Mouse (Mus musculus) megakaryocyte progenitor cell, adult 5-6 weeks (primary cell): ENCODE data around the gene Rps24. TPM values are rescaled to one million over a fixed set of nuclear protein-coding genes. Genes with fewer than 3 reads are reported as not detected.

Source experiments
- ATAC-seq: replicated peaks from 2 replicates; pipeline ENCODE4 v1.8.0; 2016; ENCODE audit warnings: mild to moderate bottlenecking, moderate TSS enrichment, inconsistent platforms; ENCODE audit not compliant: poor library complexity
- total RNA-seq, 2 experiments: library from RNA; stranded (forward) in 1 of 2; stranded (reverse) in 1 of 2; fragments of 157-497, 149-512 nt in 1 of 2; fragments of 200-1000 nt in 1 of 2; gene quantifications; 2 replicates each; pipeline versions ENCODE4 v1.2.3 to v1.2.4; 2015 to 2017

The Rps24 gene
- total RNA-seq, 2 experiments from 2014 or later = 4,931 to 6,009 TPM

DNA sequence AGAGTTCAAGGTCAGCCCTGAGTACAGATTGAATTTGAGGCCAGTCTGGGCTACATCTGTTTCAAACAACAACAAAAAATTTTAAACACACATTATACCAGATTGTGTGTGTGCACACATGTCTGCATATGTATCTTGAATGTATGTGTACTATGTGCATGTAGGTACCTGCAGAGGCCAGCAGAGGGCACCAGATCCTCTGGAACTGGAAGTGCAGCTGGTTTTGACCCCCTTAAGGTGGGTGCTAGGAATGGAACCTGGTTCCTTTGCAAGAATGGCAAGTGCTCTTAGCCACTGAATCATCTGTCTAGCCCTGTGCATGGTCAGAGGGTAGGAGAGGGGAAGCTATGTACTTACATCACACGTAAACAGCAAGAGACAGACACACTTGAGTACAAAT, 23.3 kb downstream of the Rps24 start:
- no peak for ATAC-seq

DNA sequence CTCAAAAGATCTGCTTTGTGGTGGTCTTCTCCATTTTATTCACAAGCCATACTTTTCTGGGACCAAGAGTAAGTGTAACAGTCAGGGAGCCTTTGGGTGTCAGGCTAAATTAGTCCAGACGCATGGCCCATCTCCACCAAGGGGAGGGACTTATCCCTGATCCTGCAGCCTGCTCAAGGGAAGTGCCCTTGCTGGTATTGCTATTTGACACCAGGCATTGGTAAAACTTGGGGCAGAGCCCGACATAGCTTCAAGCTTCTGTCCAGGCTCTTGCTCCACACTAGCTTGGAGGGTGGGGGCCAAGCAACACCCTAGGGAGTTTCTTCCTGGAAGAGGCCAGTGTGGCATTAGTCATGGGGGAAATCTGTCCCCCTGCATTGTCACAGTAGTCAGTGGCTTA, 23.8 kb downstream of the Rps24 start:
- ATAC-seq = no peak

DNA sequence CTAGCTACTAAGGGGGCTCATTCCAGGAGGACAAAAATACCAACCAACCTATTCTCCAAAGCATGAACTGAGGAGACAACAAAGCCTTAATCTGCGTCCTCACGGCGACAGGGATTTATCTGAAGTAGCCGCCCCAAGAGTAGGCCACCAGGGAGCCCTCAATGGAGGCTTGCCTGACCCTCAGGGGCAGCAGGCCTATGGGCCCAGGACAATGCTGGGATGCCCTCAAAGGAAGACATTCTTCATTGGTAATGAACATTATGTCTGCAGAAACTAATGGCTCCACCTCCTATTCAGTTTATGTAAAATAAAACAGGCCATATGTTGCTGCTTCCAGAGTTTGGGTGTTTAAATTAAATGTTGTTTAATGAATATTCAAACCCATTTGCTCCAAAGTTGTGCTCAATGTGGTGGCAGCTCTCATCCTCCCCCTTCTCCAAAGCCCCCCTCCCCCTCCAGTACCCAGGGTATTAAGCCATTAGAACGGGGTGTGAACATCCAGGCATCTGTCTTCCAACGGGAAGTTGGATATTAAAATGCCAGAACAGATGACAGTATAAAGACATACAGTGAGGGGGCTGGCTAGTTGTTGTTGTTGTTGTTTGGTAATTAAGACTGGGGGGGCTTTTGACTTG, 25.7 kb downstream of the Rps24 start:
- ATAC-seq = no peak

DNA sequence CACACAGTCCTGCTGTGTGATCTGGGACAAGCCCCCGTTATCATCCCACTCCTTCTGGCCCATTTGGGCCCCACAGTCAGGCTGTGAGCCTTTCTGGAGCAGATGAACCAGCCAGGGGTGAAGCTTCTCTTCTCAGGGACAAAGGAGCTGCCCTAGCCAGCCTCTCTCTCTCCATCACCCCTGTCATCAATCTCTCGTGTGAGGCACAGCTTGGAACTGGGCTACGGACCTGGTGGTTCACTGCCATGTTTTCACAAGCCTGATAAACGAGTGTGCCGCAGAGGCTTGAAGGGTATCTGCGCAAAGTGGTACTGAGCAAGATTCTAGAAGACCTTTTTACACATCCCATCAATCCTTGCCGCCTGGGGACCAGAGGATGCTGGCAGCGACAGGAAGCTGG, 34.7 kb downstream of the Rps24 start:
- no peak for ATAC-seq

DNA sequence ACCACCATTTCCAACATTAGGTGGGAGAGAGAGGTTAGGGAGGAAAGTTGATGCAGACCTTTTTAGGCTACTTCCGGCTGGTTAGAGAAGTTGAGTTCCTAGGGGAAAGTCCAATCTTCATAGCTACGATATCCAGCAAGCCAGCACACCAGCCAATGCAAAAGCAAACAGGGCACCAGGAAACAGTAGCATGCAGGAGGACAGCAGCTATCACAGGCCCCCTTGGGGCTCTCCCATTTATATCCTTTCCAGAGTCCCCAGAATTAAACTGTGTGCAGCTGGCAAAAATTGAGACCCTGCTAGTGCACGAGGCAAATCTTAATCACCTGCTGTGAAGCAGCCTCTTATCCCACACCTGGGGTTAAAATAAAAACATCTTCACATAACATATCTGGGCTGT, 38.2 kb downstream of the Rps24 start:
- ATAC-seq = no peak

DNA sequence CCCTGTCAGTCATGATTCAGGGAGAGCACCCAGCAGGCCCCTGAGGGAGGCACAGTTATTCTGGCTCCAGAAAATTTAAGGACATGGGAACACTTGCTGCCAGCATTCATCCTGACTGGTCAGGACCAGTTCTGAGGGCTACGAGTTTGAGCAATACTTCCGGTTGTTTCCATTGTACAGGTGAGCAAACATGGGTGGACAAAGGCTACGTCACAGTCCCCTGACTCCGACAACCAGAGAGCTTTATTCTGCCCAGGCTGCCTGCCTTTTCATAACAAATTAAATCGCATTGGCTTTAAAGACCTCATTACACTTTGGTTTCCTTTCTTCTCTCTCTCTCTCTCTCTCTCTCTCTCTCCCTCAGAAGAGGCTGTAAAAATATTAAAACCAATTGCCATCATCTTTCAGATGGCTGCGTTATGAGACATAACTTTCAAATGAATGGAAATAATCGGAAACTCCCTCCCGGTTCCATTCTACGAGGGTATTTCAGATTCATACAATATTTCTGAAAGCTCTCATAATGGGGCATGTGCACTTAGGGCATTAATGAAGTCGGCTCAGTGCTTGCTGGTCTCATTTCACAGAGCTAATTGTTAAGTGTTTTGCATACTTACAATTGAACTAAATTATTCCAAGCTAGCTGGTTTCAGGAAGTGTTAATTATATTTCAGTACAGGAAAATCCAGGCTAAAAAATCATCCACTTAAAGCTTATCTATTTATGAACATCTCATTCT, 38.9 kb downstream of the Rps24 start:
- no peak for ATAC-seq

DNA sequence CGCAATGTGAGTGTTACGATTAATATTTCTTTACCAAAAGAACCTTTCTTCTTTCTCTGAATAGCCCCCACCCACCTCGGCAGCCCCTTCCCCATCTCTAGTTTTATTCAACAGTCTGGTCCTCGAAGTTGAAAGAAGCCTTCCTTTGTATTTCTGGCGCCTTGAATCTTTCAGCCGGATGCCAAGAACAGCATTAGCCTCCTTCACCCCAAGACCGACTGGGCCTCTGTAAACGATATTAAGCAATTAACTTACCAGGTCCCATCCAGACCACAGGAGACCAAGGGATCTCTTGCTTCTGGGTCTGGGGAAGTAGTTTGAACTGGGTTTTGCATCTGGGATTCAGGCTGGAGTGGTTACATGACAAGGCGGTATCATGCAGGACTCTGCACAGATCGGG, 39.5 kb downstream of the Rps24 start:
- no peak for ATAC-seq

DNA sequence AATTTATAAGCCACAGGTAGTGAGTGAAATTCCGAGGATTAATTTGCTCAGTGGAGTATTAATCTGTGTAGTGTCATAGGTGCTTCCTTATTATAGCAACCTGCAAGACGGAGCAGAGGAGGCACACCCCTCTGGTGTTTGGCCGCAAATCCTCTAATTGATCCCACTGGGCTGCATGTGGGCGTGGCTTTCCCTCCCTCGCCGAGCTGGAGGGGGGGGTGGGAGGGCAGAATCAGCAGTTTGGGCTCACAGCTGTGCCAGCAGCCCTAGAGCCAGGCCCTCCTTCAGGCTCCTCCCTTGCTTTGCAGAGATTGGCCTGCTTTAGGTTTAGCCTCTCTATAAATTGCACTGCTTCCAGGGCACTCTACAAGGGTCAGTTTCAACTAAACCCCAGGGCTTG, 43.3 kb downstream of the Rps24 start:
- no peak for ATAC-seq

DNA sequence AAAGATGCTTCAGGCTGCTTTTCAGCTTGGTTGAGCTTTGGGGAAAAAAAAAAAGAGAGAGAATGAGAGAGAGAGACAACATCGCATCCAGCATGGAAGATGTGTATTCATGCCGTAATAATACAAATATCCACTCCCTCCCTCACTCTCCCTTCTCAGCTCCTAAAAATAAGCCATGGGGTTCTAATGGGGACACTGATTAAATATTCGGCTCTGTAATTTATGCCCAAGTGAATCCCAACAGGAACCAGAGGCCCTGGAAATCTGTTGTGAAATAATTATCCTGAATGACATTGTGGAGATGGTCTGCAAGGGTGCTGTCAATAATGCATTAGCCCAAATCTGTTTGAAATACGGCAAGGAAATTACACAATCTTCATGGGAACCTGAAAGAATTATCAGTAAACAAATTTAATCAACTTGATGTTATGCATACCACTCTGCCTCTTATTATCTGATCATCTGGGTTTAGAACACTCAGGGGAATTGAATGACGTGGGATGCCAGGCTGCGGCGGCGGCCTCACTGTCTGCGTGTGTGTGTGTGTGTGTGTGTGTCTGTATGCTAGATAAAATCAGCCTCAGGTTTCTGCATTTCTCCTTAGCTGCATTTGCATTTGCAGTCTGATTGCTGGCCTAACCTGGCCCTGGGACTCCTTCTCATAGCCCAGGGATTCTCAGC, 48.1 kb downstream of the Rps24 start:
- ATAC-seq = no peak

DNA sequence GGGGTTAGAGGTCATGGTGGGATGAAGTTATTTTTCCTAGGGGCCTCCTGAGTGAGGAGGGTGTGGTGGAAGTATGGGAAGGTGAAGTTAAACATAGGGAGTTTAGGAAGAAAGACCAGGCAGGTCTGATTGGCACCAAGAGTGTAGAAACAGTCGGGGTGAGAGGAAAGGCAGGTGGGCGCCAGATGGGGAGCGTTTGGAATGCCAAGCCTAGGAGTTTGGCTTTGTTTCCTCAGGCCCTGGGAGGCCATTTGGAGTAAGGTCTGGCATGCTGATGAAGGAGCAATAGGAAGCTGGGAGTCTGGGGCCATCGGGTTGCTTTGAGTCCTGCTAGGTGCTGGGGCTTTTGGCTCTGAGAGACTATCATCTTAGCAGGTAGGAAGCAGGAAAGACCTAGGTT, 56.0 kb downstream of the Rps24 start:
- ATAC-seq = no peak

DNA sequence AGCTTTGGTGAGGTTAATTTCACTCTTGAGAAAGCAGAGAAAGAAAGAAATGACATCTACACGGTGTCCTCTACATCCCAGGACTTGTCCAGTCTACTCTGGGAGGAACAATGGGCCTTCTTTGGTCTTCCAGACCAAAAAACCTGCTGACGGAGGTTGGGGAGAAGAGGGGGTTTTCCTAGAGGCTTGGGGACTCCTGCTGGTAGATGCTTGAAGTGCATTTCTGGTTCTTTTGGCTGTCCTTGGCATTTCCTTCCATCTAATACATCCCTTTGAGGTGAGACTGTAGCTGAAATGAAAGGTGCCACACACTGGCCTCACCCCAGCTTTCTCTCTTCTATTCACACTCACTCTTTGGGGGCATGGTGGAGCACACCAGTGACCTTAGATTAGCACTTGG, 57.1 kb downstream of the Rps24 start:
- ATAC-seq = no peak

Other genes with a start within 250 kb of the Rps24 start
- not detected in 2 replicates for gene Dlg5, start 241.2 kb upstream of the Rps24 start, total RNA-seq (2015)
- gene Dlg5, start 241.2 kb upstream of the Rps24 start, total RNA-seq (2017) = 1.1 TPM in 1 of 2 replicates, not detected in the other
- not detected in 2 replicates for gene E330034G19Rik, start 193.9 kb upstream of the Rps24 start, total RNA-seq (2015)
- gene E330034G19Rik, start 193.9 kb upstream of the Rps24 start, total RNA-seq (2017) = not detected in 2 replicates
- 16.4 and 23.6 TPM in 2 replicates for gene Polr3a, start 67 bp upstream of the Rps24 start, total RNA-seq (2015)
- gene Polr3a, start 67 bp upstream of the Rps24 start, total RNA-seq (2017) = 11.4 and 16.3 TPM in 2 replicates